ENCODE assay signal across 8 mouse cellular contexts in the genomic region with DNA sequence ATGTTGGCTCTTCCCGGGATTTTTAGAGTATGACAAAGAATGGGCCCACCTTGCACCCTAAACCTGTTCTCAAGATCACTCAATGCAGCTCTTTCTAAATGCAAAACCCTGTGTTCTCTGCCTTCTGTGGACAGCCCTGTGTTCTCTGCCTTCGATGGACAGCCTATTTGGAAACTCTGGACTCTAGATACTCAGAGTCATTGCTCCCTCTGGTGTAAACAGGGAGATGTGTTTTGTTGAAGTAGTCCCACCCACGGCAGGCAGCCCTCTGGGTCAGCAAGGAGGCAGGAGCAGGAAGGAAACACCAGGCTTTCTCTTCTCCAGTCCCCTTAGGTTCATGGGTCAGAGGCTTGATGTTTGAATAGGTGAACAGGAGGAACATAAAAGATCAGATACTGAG. TPM values are rescaled to one million over a fixed set of nuclear protein-coding genes. Genes with fewer than 3 reads are reported as not detected.
DNase-seq lines count a peak whose midpoint lies in the region; ATAC-seq lines count a peak whose summit lies in the region.

No protein-coding gene starts in this region.

- no peak overlapping the region for H3K4me2 ChIP-seq in hindbrain, embryonic 13.5 days
- H3K4me2 ChIP-seq in embryonic facial prominence, embryonic 14.5 days (ENCODE audit: low read depth, low read length) = no peak overlapping the region
- no peak overlapping the region for H3K4me2 ChIP-seq in kidney, embryonic 14.5 days (replicated peaks; ENCODE audit: low read depth, low read length)

- H3K27ac ChIP-seq in hindbrain, embryonic 10.5 days = no peak overlapping the region
- H3K27ac ChIP-seq in hindbrain, embryonic 13.5 days = no peak overlapping the region
- H3K27ac ChIP-seq in embryonic facial prominence, embryonic 14.5 days (replicated peaks; ENCODE audit: low read depth, low read length) = no peak overlapping the region
- H3K27ac ChIP-seq in kidney, embryonic 14.5 days (ENCODE audit: low read depth, low read length) = 0 out of 2 replicates have a peak overlapping the region, but pooled peaks have one; percentile 47

- no peak for ATAC-seq in hindbrain, embryonic 13.5 days (ENCODE audit: low FRiP score)
- peak; percentile 44; the same call in 1 of the 2 replicates for ATAC-seq in embryonic facial prominence, embryonic 14.5 days (ENCODE audit: low read depth)
- peak; percentile 73 for ATAC-seq in kidney, embryonic 14.5 days (ENCODE audit: low FRiP score, low TSS enrichment)

- H3K9me3 ChIP-seq in hindbrain, embryonic 10.5 days = no peaks in the 10 kb centered on the region
- no peaks in the 10 kb centered on the region for H3K9me3 ChIP-seq in hindbrain, embryonic 13.5 days
- no peaks in the 10 kb centered on the region for H3K9me3 ChIP-seq in embryonic facial prominence, embryonic 14.5 days (ENCODE audit: control insufficient read depth, low read length)
- no peaks in the 10 kb centered on the region for H3K9me3 ChIP-seq in kidney, embryonic 14.5 days (ENCODE audit: control insufficient read depth, low read length)

- DNase-seq in hindbrain, embryonic 10.5 days (ENCODE audit: low spot score) = peak; percentile 11
- DNase-seq in adipocyte (ENCODE audit: low spot score) = peak; percentile 61
- peak; percentile 47 for DNase-seq in embryonic facial prominence, embryonic 14.5 days (ENCODE audit: low spot score)
- peak; percentile 22 for DNase-seq in ovary, postnatal 14 days (ENCODE audit: low spot score)
- DNase-seq in spleen, adult 18-20 months = no peak
- no peak for DNase-seq in left cerebral cortex, adult 11 months (ENCODE audit: low spot score)

- H3K4me1 ChIP-seq in hindbrain, embryonic 10.5 days (replicated peaks) = no peaks in the 10 kb centered on the region
- no peaks in the 10 kb centered on the region for H3K4me1 ChIP-seq in hindbrain, embryonic 13.5 days (replicated peaks)
- 0 out of 2 replicates have a peak, but pooled peaks cover 7% of the 10 kb centered on the region for H3K4me1 ChIP-seq in embryonic facial prominence, embryonic 14.5 days (ENCODE audit: control insufficient read depth, insufficient read depth, low read length)
- H3K4me1 ChIP-seq in kidney, embryonic 14.5 days (ENCODE audit: control insufficient read depth, insufficient read depth, low read length) = 0 out of 2 replicates have a peak, but pooled peaks cover 2% of the 10 kb centered on the region

- H3K9ac ChIP-seq in hindbrain, embryonic 13.5 days = no peak overlapping the region
- no peak overlapping the region for H3K9ac ChIP-seq in embryonic facial prominence, embryonic 14.5 days (ENCODE audit: low read depth, low read length)
- no peak overlapping the region for H3K9ac ChIP-seq in kidney, embryonic 14.5 days (ENCODE audit: low read depth, low read length)

- no peaks in the 10 kb centered on the region for H3K27me3 ChIP-seq in hindbrain, embryonic 10.5 days (ENCODE audit: insufficient read depth, poor library complexity, severe bottlenecking)
- no peaks in the 10 kb centered on the region for H3K27me3 ChIP-seq in hindbrain, embryonic 13.5 days
- H3K27me3 ChIP-seq in embryonic facial prominence, embryonic 14.5 days (replicated peaks; ENCODE audit: control insufficient read depth, insufficient read depth, low read length) = no peaks in the 10 kb centered on the region
- no peaks in the 10 kb centered on the region for H3K27me3 ChIP-seq in kidney, embryonic 14.5 days (ENCODE audit: control insufficient read depth, insufficient read depth, low read length)

- WGBS in hindbrain, embryonic 10.5 days = 42% methylated on average over 3 of the region's 3 CpGs
- WGBS in hindbrain, embryonic 13.5 days = 36% methylated on average over 3 of the region's 3 CpGs
- WGBS in embryonic facial prominence, embryonic 14.5 days = 37% methylated on average over 3 of the region's 3 CpGs
- WGBS in kidney, embryonic 14.5 days = 18% methylated on average over 3 of the region's 3 CpGs

- no peak overlapping the region for H3K4me3 ChIP-seq in hindbrain, embryonic 10.5 days
- no peak overlapping the region for H3K4me3 ChIP-seq in hindbrain, embryonic 13.5 days
- no peak overlapping the region for H3K4me3 ChIP-seq in embryonic facial prominence, embryonic 14.5 days (ENCODE audit: low read depth, low read length)
- H3K4me3 ChIP-seq in kidney, embryonic 14.5 days (ENCODE audit: low read length) = no peak overlapping the region

- no peaks in the 10 kb centered on the region for H3K36me3 ChIP-seq in hindbrain, embryonic 10.5 days
- no peaks in the 10 kb centered on the region for H3K36me3 ChIP-seq in hindbrain, embryonic 13.5 days
- no peaks in the 10 kb centered on the region for H3K36me3 ChIP-seq in embryonic facial prominence, embryonic 14.5 days (ENCODE audit: control insufficient read depth, insufficient read depth, low read length)
- H3K36me3 ChIP-seq in kidney, embryonic 14.5 days (ENCODE audit: control insufficient read depth, insufficient read depth, low read length) = no peaks in the 10 kb centered on the region

RNA-seq across cellular contexts. Expression of a gene that starts 32.3 kb away (rescaled TPM):
- polyA plus RNA-seq in hindbrain, embryonic 10.5 days (2016; fragmentation: Nextera tagmentation; extraction: Ambion mirVana) = 14.2 and 16.6 TPM in 2 replicates
- polyA plus RNA-seq in hindbrain, embryonic 13.5 days (2015; fragmentation: Nextera tagmentation; extraction: Ambion mirVana) = 31.5 and 31.6 TPM in 2 replicates
- polyA plus RNA-seq in embryonic facial prominence, embryonic 14.5 days (2014; fragmentation: Nextera tagmentation; extraction: Ambion mirVana) = 12.2 and 14.3 TPM in 2 replicates
- polyA plus RNA-seq in kidney, embryonic 14.5 days (2014; fragmentation: Nextera tagmentation; extraction: Ambion mirVana) = 13.2 and 16.0 TPM in 2 replicates

RNA-seq across cellular contexts. Expression of a gene that starts 44.0 kb away (rescaled TPM):
- not detected in 2 replicates for polyA plus RNA-seq in hindbrain, embryonic 10.5 days (2016; fragmentation: Nextera tagmentation; extraction: Ambion mirVana)
- polyA plus RNA-seq in hindbrain, embryonic 13.5 days (2015; fragmentation: Nextera tagmentation; extraction: Ambion mirVana) = not detected in 2 replicates
- not detected in 2 replicates for polyA plus RNA-seq in embryonic facial prominence, embryonic 14.5 days (2014; fragmentation: Nextera tagmentation; extraction: Ambion mirVana)
- polyA plus RNA-seq in kidney, embryonic 14.5 days (2014; fragmentation: Nextera tagmentation; extraction: Ambion mirVana) = not detected in 2 replicates

Comparison
In these comparisons a context has a peak if more than half of its experiments do, and no peak if none do; other contexts are left out.
1. DNase-seq: peak in hindbrain, embryonic 10.5 days (single experiment), adipocyte (single experiment), embryonic facial prominence, embryonic 14.5 days (single experiment) and ovary, postnatal 14 days (single experiment); none in spleen, adult 18-20 months (0 of 2) and left cerebral cortex, adult 11 months (single experiment).